Mouse (Mus musculus): Measurements from ENCODE around the gene Fndc5. TPM values are rescaled to one million over a fixed set of nuclear protein-coding genes. Genes with fewer than 3 reads are reported as not detected.
A peak's percentile ranks its signal among the peaks of the same experiment; 100 is the strongest.

Gene Fndc5
- polyA plus RNA-seq, 1 experiment from 2014 or later = 2.0 TPM

GRCm38 (mm10) chr4:129157541-129157940, 20.7 kb downstream of the Fndc5 start:
- H3K27ac ChIP-seq (replicated peaks) = no peak overlapping the region
- no peak for TF ChIP-seq CTCF (IDR thresholded peaks at IDR 0.05; ENCODE audit: low read depth)
- no peak for TF ChIP-seq EP300 (optimal IDR thresholded peaks at IDR 0.05)
- peaks cover 4% of the 10 kb centered on the region; the same call in 1 of the 2 replicates for H3K36me3 ChIP-seq (ENCODE audit: control insufficient read depth, insufficient read depth, low read length)
- 41% methylated on average over 5 of the region's 5 CpGs for WGBS
- no peaks in the 10 kb centered on the region for H3K4me1 ChIP-seq (replicated peaks; ENCODE audit: control insufficient read depth, insufficient read depth)
- H3K4me2 ChIP-seq (replicated peaks; ENCODE audit: low read depth) = no peak overlapping the region
- H3K27me3 ChIP-seq (ENCODE audit: control insufficient read depth, insufficient read depth, low read length) = no peaks in the 10 kb centered on the region
- H3K9me3 ChIP-seq (ENCODE audit: control insufficient read depth, low read length) = no peaks in the 10 kb centered on the region
- no peak overlapping the region for H3K9ac ChIP-seq (ENCODE audit: low read length)
- H3K4me3 ChIP-seq (ENCODE audit: low read depth, low read length) = no peak overlapping the region
- DNase-seq (ENCODE audit: low spot score) (no peak), ATAC-seq (ENCODE audit: low FRiP score, low TSS enrichment) (no peak)

GRCm38 (mm10) chr4:129158549-129158948, 21.8 kb downstream of the Fndc5 start:
- 22% methylated on average over 3 of the region's 3 CpGs for WGBS
- no peak; the same call in 1 of the 2 replicates for ATAC-seq (ENCODE audit: low FRiP score, low TSS enrichment)
- no peak for DNase-seq (ENCODE audit: low spot score)

GRCm38 (mm10) chr4:129161076-129161475, 24.3 kb downstream of the Fndc5 start:
- Histone ChIP-seq H3K4me2 (replicated peaks; ENCODE audit: low read depth) (no peak overlapping the region), H3K27me3 (ENCODE audit: control insufficient read depth, insufficient read depth, low read length) (no peaks in the 10 kb centered on the region), H3K36me3 (ENCODE audit: control insufficient read depth, insufficient read depth, low read length) (peaks cover 3% of the 10 kb centered on the region; the same call in 1 of the 2 replicates), H3K9ac (ENCODE audit: low read length) (no peak overlapping the region), H3K9me3 (ENCODE audit: control insufficient read depth, low read length) (no peaks in the 10 kb centered on the region), H3K4me1 (replicated peaks; ENCODE audit: control insufficient read depth, insufficient read depth) (no peaks in the 10 kb centered on the region), H3K4me3 (ENCODE audit: low read depth, low read length) (no peak overlapping the region), H3K27ac (replicated peaks) (no peak overlapping the region)
- no peak for ATAC-seq (ENCODE audit: low FRiP score, low TSS enrichment)
- no peak for DNase-seq (ENCODE audit: low spot score)
- 92% methylated on average over 1 of the region's 1 CpGs for WGBS
- TF ChIP-seq CTCF (IDR thresholded peaks at IDR 0.05; ENCODE audit: low read depth) (no peak), EP300 (optimal IDR thresholded peaks at IDR 0.05) (no peak)

More at GRCm38 (mm10) chr4:129158549-129158948, 21.8 kb downstream of the Fndc5 start:
- Histone ChIP-seq H3K27ac (replicated peaks) (no peak overlapping the region), H3K4me3 (ENCODE audit: low read depth, low read length) (no peak overlapping the region), H3K36me3 (ENCODE audit: control insufficient read depth, insufficient read depth, low read length) (peaks cover 6% of the 10 kb centered on the region; the same call in 1 of the 2 replicates), H3K9ac (ENCODE audit: low read length) (no peak overlapping the region), H3K4me2 (replicated peaks; ENCODE audit: low read depth) (no peak overlapping the region), H3K4me1 (replicated peaks; ENCODE audit: control insufficient read depth, insufficient read depth) (no peaks in the 10 kb centered on the region), H3K27me3 (ENCODE audit: control insufficient read depth, insufficient read depth, low read length) (no peaks in the 10 kb centered on the region), H3K9me3 (ENCODE audit: control insufficient read depth, low read length) (no peaks in the 10 kb centered on the region)
- TF ChIP-seq EP300 (optimal IDR thresholded peaks at IDR 0.05) (no peak), CTCF (IDR thresholded peaks at IDR 0.05; ENCODE audit: low read depth) (no peak)

GRCm38 (mm10) chr4:129161581-129162255, 24.9 kb downstream of the Fndc5 start:
- no peak overlapping the region for H3K4me2 ChIP-seq (replicated peaks; ENCODE audit: low read depth)

GRCm38 (mm10) chr4:129172529-129172928, 35.7 kb downstream of the Fndc5 start:
- Histone ChIP-seq H3K4me1 (replicated peaks; ENCODE audit: control insufficient read depth, insufficient read depth) (no peaks in the 10 kb centered on the region), H3K4me2 (replicated peaks; ENCODE audit: low read depth) (no peak overlapping the region), H3K9ac (ENCODE audit: low read length) (no peak overlapping the region), H3K27ac (replicated peaks) (no peak overlapping the region), H3K36me3 (ENCODE audit: control insufficient read depth, insufficient read depth, low read length) (peaks cover 5% of the 10 kb centered on the region; the same call in 1 of the 2 replicates), H3K4me3 (ENCODE audit: low read depth, low read length) (no peak overlapping the region), H3K27me3 (ENCODE audit: control insufficient read depth, insufficient read depth, low read length) (no peaks in the 10 kb centered on the region), H3K9me3 (ENCODE audit: control insufficient read depth, low read length) (no peaks in the 10 kb centered on the region)
- WGBS = 77% methylated on average over 1 of the region's 1 CpGs
- DNase-seq (ENCODE audit: low spot score) (no peak), ATAC-seq (ENCODE audit: low FRiP score, low TSS enrichment) (no peak)
- TF ChIP-seq CTCF (IDR thresholded peaks at IDR 0.05; ENCODE audit: low read depth) = peak; percentile 41
- no peak for TF ChIP-seq EP300 (optimal IDR thresholded peaks at IDR 0.05)

More at GRCm38 (mm10) chr4:129161581-129162255, 24.9 kb downstream of the Fndc5 start:
- no peaks in the 10 kb centered on the region for H3K4me1 ChIP-seq (replicated peaks; ENCODE audit: control insufficient read depth, insufficient read depth)
- peaks cover 3% of the 10 kb centered on the region; the same call in 1 of the 2 replicates for H3K36me3 ChIP-seq (ENCODE audit: control insufficient read depth, insufficient read depth, low read length)
- H3K9me3 ChIP-seq (ENCODE audit: control insufficient read depth, low read length) = no peaks in the 10 kb centered on the region
- TF ChIP-seq CTCF (IDR thresholded peaks at IDR 0.05; ENCODE audit: low read depth) = no peak
- no peak for TF ChIP-seq EP300 (optimal IDR thresholded peaks at IDR 0.05)
- H3K27ac ChIP-seq (replicated peaks) = no peak overlapping the region
- H3K9ac ChIP-seq (ENCODE audit: low read length) = no peak overlapping the region
- 87% methylated on average over 4 of the region's 4 CpGs for WGBS
- no peak for DNase-seq (ENCODE audit: low spot score)
- no peak overlapping the region for H3K4me3 ChIP-seq (ENCODE audit: low read depth, low read length)
- ATAC-seq (ENCODE audit: low FRiP score, low TSS enrichment) = no peak
- no peaks in the 10 kb centered on the region for H3K27me3 ChIP-seq (ENCODE audit: control insufficient read depth, insufficient read depth, low read length)

- Histone ChIP-seq H3K4me3 (ENCODE audit: low read depth, low read length) (no peak overlapping the region), H3K4me1 (replicated peaks; ENCODE audit: control insufficient read depth, insufficient read depth) (no peaks in the 10 kb centered on the region), H3K36me3 (ENCODE audit: control insufficient read depth, insufficient read depth, low read length) (0 out of 2 replicates have a peak, but pooled peaks cover 5% of the 10 kb centered on the region), H3K4me2 (replicated peaks; ENCODE audit: low read depth) (no peak overlapping the region), H3K27ac (replicated peaks) (no peak overlapping the region), H3K9me3 (ENCODE audit: control insufficient read depth, low read length) (no peaks in the 10 kb centered on the region), H3K27me3 (ENCODE audit: control insufficient read depth, insufficient read depth, low read length) (no peaks in the 10 kb centered on the region), H3K9ac (ENCODE audit: low read length) (no peak overlapping the region)
- TF ChIP-seq EP300 (optimal IDR thresholded peaks at IDR 0.05) (no peak), CTCF (IDR thresholded peaks at IDR 0.05; ENCODE audit: low read depth) (peak; percentile 67)
- WGBS = 50% methylated on average over 1 of the region's 1 CpGs
- ATAC-seq (ENCODE audit: low FRiP score, low TSS enrichment) (no peak), DNase-seq (ENCODE audit: low spot score) (no peak)
Observed at GRCm38 (mm10) chr4:129179560-129179959, 42.8 kb downstream of the Fndc5 start.

Data from stomach, postnatal 0 days (tissue).